Mouse (Mus musculus) cerebellum, adult (tissue): ENCODE results near the gene Otog.

ENCODE experiments used
- ATAC-seq: cut with Nextera tagmentation; 2 replicates; pipeline ENCODE4 v1.9.2; 2017; ENCODE audit warnings: mild to moderate bottlenecking, moderate library complexity, mixed read lengths; ENCODE audit not compliant: insufficient number of reproducible peaks, low FRiP score, low TSS enrichment

Otog gene

DNA sequence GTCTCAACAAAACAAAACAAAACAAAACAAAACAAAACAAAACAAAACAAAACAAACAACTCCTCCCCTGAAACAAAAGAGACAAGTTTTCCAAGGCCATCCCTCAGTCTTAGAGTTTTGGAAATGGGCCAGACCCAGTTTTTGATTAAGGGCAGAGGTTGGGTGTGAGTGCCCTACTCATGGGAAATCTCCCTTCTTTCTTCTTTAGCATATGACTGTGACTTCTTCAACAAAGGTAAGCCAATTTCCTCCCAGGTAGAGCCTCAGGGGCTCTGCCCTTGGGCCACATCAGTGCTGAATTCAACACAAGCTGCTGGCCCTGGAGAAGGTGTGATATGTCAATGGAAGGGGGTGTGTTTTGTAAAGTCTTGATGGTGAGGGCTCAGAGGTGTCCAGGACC lies 40.1 kb downstream of the Otog start:
- ATAC-seq: no peak

DNA sequence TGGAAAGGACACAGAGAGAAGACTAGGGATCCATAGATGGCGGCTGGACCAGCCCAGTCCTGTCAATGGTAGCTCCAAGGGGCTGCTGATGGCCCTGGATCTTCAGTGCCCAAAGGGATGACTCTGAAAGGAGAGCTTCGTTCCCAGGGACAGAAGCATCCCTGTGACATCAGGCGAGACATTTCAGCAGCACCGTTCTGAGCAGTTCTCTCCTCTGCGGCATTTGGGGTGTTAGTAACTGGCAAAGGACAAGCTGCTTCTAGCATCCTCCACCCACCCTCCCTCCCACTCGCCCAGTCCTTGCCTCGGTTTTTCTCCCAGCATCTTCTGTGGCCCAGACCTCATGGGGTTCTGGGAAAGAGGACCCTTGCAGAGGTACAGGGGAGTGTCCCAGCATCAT lies 41.5 kb downstream of the Otog start:
- ATAC-seq: no peak

DNA sequence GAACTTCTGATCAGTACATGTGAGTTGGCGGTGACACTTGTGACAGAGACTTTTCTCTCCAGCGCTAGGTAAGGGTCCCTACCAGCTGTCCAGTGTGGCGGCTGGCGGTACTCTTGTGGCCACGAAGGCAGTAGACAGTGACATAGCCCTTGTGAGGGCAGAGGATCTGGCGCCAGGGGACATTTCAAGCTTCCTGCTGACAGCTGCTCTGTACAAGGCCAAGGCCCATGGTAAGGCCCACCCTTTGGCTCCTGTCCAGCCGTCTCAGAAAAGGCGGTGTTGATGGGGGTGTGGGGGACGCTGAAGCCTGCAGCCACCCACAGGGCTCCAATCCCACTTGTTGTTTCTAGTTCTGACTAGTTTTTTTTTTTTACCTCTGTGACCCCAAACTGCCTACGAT lies 42.9 kb downstream of the Otog start:
- ATAC-seq: no peak

DNA sequence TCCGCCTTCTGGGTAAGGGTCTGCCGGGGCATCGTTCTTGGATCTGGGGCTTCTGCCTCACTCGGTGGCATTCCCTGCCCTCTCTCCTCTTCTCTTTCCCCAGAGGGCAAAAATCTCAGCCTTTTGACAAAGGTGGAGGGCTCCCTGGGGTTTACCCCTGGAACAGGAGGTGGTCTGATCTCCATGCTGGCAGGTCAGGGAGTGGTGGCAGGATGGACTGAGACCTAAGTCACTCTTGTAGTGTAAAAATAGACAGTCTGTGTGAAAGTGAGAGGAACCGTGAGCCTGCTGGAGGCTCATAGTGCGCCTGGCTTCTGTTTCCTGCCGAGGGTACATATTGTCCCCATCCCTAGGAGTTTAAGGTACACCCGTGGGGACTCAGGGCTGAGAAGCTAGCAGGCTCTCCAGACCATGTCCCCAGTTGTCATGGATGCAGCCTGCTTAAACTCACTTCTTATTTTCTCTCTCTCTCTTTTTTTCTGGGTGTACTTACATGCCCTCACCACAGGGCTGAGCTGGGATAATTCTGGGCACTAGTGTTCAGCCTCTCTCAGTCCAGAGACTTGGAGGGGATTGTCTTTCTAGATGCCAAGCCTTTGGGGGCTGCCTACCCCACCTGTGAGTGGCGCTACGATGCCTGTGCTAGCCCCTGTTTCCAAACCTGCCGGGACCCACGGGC lies 44.5 kb downstream of the Otog start:
- ATAC-seq: no peak

DNA sequence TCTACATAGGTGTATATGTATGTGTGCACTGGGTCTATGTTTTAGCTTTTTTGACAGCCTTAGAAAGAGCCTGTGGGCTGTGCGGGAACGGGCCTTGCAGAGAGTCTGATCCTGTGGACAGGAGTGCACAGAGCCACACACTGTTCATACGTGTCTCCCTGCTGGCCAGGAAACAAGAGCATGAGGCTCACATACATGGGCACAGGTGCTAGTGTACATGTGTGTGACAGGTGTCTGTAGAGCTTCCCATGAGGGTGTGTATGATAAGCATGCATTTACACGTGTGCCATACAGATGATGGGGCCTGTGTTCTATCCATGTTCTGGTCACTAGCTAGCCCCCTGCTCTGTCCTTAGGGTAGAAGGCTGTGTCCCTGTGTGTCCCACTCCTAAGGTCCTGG lies 45.6 kb downstream of the Otog start:
- ATAC-seq: no peak

DNA sequence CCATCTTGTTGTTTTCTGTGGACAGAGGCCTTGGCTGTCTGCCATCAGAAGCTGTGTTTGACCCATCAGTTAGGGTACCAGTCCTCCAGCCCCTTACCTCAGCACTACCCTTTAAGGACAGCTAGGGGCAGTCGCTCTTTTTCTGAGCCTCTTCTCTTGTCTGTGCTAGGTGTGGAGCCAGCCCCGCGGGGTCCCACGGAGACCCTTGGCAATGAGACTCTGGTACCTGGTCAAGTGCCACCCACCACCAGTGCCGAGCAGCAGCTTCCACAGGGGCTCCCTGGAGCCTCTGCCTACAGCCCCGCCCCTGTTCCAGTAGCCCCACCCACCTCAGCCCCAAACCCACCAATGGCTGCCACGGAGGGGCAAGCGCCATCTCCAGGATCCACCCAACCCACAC lies 46.3 kb downstream of the Otog start:
- no peak for ATAC-seq

DNA sequence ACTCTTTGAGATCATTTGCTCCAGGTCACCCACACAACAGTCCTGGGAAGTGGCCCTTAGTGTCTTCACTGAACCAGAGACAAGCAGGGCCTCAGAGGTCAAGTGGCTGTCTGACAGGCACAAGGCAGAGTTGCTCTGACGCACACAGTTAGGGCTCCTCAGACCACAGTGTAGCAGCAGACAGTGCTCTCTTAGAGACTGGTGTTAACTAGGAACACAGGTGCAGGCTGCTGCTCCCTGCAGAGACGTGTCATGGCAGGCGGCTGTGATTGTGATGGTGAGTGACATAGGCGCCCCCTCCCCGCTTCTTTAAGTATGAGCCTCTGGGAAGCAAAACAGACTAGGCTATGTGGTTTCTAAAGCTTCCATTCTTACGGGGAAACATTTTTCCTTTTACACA lies 55.5 kb downstream of the Otog start:
- ATAC-seq: no peak

DNA sequence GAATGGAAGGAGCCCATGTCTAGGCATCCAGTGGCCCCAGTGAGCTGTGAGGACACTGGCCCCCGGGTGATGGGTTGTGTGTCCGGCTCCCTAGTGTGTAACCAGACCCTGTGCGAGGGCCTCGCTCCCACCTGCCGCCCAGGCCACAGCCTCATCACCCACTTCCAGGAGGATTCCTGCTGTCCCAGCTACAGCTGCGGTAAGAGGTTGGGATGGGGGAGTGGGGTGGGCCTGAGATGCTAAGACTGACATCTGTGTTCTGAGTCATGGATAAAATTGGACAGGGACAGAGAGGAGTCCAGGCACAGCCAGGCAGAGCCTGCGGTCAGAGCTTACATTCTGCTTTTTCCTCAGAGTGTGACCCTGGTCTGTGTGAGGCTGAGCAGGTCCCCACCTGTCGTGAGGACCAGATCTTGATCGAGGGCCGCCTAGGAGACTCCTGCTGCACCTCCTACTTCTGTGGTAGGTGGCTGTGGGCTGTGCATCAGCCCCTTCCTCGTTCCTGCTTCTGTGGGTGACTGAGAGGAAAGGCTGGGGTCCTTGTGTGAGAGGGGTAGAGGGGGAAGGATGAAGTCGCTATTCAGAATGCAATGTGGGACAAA lies 60.3 kb downstream of the Otog start:
- no peak for ATAC-seq

DNA sequence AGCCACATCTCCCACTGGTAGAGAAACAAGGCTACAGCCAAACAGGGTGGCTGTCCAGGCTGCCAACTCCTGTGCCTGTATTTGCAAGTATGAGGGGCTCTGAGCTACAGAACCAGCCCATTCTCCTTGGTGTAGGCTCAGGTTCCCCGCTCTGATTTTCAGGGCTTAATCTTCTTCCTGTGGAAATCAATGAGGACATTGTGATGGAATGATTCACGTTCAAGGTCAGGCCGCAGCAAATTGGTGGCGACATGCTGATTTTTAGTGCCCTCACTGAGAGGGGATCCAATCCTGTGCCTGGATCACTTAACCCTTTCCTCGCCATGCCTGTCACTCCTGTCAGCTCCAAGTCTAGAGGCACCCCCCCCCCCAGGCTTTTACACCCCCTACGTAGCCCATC lies 72.7 kb downstream of the Otog start:
- ATAC-seq: no peak

DNA sequence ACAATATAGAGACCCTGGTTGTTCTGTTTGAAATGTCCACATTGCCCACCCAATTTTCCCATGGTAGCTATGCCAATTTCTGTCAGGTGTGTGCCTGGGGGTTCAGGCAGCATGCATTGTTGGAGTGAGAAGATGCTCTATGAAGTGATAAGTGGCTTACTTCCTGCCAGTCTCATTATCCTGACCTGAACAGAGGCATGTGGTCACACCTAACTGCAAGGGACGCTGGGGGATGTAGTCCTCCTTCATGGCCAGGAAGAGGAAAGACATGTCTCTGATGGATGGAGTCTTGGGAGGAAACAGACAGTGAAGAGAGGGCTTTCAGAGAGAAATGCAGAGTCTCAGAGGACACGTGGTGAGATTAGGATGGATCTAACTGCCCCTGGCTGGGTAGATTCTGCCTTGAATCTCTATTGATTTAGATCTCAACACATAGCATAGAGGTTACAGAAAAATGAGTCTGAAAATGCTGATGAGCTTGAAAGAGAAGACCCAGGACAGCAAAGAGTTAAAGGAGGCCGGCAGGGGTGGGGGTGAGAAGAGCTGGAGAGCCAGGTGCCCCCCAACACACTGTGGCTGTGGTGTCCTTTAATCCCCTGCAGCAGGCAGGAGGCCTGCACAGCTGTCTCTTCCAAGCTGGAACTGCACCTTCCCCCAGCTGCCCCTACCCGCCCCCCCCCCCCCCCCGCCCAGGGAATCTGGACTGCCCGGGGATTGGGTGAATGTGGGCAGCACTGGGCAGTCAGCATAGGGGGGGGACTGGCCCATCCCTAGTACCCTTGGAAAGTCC lies 73.6 kb downstream of the Otog start:
- ATAC-seq: no peak

DNA sequence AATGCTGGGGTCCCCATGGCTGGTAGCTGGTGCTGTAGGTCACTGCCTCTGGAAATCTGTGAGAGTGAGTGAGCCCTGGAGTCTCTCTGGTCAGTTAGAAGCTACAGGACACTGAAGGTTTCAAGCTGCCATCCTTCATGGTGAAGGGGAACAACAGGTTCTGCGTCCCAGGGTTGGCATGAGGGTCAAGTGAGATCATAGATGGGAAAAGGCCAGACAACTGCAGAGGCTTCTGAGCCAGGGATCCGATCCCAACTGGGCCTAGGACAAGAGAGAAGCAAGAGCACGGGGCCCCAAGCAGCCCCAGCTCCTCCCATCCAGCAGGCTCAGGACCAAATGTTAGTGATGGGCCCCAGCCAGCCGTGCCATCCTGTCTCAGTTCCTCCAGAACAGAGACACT lies 74.9 kb downstream of the Otog start:
- ATAC-seq: no peak; the same call in 1 of the 2 replicates

DNA sequence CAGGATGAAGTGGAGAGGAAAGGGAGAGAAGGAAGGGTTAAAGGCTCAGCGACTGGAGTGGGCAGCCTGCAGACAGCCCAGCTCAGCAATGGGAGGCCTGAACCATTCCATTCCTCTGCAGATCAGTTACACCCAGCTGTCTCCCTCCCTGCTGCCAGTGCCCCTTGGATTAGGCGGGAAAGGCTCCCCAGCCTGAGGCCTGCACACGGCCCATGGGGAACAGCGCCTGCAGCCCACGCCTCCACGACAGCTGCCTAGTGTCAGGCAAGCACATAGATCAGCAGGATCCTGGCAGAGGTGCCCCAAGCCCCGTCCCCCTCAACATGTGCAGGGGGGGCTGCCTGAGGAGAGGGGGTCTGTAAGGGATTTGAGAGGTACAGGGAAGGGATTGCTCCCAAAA lies 76.2 kb downstream of the Otog start:
- ATAC-seq: no peak

DNA sequence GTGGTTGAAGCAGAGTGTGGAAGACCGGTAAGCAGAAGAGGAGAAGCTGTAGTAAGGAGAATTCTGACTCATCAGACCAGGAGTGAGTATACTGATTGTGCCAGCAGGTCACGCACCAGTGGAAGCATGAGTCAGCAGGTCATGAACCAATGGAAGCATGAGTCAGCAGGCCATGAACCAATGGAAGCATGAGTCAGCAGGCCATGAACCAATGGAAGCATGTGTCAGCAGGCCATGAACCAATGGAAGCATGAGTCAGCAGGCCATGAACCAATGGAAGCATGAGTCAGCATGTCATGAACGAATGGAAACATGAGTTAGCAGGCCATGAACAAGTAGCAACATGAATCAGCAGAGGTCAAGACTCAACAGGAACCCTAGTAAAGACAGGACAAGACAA lies 80.5 kb downstream of the Otog start:
- ATAC-seq: no peak

DNA sequence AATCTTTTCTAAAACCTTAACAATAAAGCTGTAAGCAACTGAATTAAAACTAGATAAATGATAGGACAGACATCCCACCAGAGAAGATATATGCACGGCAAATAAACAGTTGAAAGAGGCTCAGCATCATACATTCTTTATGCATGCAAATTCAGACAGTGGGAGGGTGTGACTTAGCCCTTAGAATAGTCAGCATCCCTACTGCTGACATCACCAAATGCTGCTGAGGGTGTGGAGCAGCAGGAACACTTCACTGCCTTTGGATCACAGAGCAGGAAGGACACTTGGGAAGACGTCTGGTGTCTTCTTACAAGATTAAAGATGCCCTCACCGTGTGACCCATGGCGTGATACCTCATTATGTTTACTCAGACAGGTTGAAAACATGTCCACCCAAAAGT lies 87.1 kb downstream of the Otog start:
- ATAC-seq: no peak

DNA sequence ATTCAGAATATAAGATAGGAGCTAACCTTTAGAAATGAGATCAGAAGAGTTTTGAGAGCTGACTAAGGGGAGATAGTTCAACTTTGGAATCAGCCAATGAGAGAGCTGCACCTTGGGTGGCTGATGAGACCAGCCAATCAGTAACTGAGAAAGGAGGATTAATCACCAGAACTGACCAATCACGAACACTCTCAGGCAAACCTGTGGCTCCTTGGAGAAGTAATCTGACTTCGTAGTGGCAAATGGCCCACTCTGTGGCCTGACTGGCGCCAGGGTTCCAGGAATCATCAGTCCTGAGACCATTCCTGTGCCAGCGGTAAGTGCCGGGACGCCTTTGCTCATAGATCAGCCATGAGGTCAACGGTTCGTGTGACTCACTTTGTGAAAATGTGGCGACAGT lies 96.6 kb downstream of the Otog start:
- no peak for ATAC-seq

DNA sequence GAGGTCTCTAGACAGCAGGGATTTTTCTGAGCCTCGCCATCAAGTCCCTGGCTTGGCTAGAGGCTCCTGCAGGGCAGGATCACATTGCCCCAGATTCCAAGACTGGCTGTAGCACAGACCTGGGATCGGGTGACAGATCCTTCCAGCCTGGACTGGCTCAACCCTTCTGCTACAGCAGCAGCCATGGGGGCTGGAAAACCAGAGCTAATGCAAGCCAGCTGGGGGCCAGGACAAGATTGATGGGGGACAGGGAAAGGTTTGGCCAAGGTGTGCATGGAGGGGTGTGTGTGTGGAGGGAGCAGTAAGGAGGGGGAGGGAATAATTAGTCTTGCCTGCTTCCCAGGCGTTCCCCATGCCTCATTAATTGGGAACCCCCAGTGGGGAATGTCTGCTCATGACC lies 99.0 kb downstream of the Otog start:
- no peak for ATAC-seq

DNA sequence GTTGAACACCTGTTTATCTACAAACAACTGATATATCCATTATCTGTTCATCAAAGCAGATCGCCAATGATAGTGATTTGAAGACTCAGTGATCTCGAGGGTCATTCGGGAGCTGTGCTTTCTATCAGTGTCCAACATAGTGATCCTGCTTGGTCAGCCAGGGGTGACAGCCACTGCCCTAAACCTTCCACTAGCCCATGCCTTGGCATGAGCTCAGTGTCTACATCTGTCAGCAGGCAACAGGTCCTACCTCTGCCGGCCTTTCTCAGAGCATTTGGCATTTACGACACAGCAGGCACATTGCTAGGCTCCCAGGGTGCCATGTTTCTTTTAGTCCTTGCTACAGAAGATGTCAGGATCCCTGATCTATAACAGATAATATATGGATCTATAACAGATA lies 99.5 kb downstream of the Otog start:
- no peak for ATAC-seq

DNA sequence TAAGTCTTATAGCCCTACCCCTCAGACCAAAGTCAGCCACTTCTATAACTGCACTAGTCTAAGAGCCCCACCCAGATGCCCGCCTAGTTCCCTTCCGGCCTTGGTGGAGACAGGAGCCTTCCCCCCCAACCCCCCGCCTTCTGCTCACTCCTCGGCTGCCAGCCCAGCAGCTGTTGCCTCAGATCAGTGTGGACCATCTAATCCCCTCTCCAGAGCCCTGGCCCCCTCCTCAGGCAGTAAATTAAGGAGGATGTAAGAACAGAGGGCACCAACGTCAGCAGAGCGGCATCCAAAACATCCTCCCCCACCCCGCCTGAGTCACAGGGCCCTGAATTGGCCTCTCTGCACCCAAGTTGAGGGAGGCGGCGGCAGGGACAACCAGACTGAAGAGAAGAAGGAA lies 100.7 kb downstream of the Otog start:
- ATAC-seq: no peak

DNA sequence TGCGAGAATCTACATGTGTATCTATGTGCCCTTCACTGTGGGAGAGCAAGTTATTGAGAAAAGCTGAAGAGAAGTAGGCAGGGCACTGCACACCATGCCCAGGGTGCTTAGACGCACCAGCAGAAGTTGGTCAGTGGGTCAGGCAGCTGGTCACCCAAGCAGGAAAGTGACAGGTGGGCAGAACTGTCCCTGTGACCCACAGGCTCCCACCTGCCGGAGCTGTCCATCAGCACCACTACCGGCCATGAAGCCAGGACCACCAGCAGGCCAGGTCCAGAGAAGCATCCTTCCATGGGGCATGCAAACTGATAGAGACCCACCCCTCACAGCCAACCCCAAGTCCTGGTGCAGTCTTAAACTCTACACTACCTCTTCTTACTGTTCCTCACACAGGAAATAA lies 106.9 kb downstream of the Otog start:
- no peak for ATAC-seq

DNA sequence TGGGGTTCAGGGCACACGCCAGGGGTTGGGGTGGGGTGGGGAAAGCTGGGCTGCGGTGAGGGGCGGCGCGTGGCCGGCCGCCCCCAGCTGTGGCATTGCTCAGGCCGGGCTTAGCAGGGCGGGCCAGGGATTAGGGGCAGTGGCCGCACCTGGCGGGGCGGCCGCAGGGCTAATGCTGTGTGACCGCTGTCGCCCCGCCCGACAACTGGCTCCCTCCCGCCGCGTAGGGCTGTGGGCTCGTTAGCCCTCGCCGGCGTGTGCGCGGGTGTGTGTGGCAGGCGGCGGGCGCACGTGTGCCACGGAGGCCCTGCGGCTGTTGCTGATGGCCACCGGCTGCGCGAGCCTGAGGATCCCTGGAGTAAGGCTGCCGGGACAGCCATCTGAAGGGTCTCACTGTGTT lies 108.0 kb downstream of the Otog start:
- no peak for ATAC-seq

DNA sequence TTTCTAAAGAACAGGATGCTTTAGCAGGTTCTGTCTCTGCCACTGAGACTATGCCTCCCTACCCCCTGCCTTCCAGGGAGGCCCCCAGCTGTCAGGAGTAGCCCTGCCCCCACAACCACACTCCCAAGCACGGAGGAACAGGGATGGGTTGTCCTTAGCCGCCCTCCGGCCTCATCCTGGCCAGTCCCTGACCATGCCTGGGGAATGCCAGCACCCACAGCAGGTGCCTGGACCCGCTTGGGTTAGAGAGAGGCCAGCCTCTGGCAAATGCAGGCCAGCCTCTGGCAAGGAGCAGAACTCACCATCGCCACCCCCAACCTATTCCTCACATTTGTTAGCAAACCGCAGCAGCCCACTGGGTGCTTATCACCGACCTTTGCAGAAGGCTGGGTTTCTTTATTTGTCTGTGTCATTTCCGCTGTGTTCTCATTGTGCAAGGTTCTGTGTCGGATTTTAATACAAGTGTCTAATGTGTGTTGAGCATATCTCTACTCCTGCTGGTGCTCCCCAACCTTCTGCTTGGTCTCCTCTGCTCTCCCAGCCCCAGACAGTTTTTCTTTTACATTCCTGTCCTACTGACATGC lies 109.4 kb downstream of the Otog start:
- no peak for ATAC-seq
